Mouse (Mus musculus) mesoderm, embryonic 11.5 days (tissue): ENCODE data around the gene Arrb1.

Experiments
- DNase-seq: peaks from one replicate; pipeline ENCODE4 v3.0.0-alpha.2; 2012; ENCODE audit warnings: low read depth, low spot score

Arrb1 gene

GRCm38 (mm10) chr7:99627366-99627765 lies 92.1 kb downstream of the Arrb1 start:
- DNase-seq, result no peak

GRCm38 (mm10) chr7:99632286-99632685 lies 97.0 kb downstream of the Arrb1 start:
- DNase-seq, result peak; percentile 43

GRCm38 (mm10) chr7:99633966-99634665 lies 98.8 kb downstream of the Arrb1 start:
- no peak for DNase-seq

GRCm38 (mm10) chr7:99641245-99641644 lies 106.0 kb downstream of the Arrb1 start:
- no peak for DNase-seq

GRCm38 (mm10) chr7:99642078-99642477 lies 106.8 kb downstream of the Arrb1 start:
- DNase-seq, result no peak

- no peak for DNase-seq
These were observed 109.4 kb downstream of the Arrb1 start for GRCm38 (mm10) chr7:99644701-99645100.

- DNase-seq, result peak; percentile 76
These were observed 113.4 kb downstream of the Arrb1 start for GRCm38 (mm10) chr7:99648623-99649022.

GRCm38 (mm10) chr7:99649585-99649984 lies 114.3 kb downstream of the Arrb1 start:
- no peak for DNase-seq

GRCm38 (mm10) chr7:99654244-99654643 lies 119.0 kb downstream of the Arrb1 start:
- no peak for DNase-seq
